Mouse (Mus musculus) mouse trophoblast stem cell (cell line): ENCODE measurements around the gene Polr3g.
"Not testable (repeated sequence)": the region's sequence is repeated elsewhere in the genome, so short reads cannot be mapped to it uniquely, and the experiment has no call there.

ENCODE experiments used
- in situ Hi-C, 2 experiments: fragments of 300-500 bp; cut with MseI, MboI; formaldehyde crosslinking; loops; 2 replicates in 1 of 2; 3 replicates in 1 of 2; pipeline ENCODE4 v1.15.1; 2025

Polr3g gene

DNA sequence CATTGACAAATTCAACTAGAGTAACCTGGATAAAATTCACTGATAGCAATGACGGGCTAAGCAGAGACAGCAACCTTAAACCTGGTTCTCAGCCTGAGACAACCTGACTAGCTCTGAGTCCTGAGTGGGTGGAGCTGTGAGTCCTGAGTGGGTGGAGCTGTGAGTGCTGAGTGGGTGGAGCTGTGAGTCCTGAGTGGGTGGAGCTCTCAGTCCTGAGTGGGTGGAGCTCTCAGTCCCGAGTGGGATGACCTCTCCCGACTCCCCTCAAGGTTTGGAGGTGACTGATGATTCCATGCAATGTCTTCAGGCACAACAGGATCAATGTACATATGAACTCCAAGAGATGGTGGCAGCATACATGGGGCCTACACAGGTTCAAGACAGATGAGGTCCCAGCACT lies 21.2 kb downstream of the Polr3g start:
- in situ Hi-C loops, result no loop called here

DNA sequence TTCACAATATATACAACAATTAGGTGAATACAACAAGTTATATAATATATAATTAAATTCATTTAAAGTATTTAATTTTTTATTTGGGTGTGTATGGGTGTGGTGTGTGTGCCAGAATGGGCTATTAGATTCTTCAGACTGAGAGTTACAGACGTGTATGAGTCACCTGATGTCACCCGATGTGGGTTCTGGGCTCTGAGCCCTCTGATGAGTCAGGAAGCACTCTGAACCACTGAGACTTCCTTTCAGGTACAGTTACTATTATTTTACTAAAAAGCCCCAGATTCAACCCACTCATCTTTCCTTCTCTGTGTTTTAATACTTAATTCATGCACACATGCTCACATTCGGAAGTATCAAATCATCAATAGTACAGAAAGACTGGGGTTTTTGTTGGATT lies 25.9 kb downstream of the Polr3g start:
- in situ Hi-C loops, result no loop called here

DNA sequence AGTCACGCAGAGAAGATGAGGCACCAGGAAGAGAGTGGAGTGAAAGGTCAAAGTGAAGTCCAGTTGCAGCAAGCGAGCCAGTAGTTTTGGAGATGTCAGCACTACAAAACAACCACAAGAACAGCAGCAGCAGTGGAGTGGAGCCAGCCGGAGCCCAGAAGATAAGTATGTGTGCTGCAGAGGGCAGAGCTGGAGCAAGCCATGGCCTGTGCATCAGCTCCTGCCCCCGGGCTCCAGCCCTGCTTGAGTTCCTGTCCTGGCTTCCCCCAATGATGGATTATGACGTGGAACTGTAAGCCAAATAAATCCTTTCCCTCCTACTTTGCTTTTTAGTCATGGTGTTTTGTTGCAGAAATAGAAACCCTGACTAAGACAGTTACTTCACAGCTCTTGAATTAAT lies 26.6 kb downstream of the Polr3g start:
- in situ Hi-C loops, result no loop called here

DNA sequence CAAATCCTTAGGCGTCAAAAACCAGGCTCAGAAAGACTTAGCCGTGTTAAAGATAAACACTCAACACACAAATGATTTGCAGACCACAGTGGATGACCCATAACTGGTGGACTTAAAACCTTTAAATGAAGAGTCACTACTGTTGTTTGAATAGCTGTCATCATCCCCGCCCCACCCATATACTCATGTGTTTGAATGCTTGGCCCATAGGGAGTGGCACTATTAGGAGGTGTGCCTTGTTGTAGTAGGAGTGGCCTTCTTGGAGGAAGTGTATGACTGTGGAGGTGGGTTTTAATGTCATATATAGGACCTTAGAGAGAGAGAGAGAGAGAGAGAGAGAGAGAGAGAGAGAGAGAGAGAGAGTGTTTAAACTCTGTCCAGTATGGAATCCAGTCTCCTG lies 27.7 kb downstream of the Polr3g start:
- in situ Hi-C loops, result no loop called here

DNA sequence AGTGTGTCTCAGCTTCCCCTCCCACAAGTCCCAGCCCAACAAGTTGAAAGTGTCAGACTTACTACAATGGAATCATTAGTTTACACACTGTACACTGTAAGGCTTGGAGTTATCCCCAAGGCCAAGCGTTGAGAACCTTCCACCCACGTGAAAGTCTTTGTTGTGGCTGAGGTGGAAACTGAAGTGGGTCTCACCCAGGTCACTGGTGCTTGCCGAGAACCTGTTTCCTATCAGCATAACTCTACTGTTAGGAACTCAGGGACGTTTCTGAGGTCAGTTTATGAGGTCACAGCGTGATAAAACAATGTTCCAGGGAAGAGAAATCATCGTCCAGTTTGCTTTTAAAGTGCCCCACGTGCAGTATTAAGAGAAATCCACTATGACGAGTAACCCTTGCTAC lies 35.5 kb downstream of the Polr3g start:
- in situ Hi-C loops, result no loop called here

DNA sequence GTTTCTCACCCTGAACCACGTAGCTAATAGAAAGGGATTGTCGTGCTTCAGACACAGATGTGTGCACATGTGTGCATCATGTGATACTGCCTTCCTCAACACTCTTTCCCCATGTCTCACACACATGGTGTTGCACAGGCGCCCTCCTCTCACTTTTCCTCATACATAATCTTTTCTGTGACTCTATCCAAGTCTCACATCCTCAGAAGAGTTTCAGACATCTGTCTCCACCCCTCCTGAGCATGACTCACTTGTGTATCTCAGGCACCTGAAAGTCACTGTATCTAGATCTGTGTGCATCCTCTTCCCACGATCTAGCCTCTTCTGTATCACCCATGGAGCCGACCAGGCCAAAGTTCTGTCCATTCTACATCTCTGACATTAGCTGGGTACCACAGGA lies 43.1 kb downstream of the Polr3g start:
- in situ Hi-C loops, result no loop called here

DNA sequence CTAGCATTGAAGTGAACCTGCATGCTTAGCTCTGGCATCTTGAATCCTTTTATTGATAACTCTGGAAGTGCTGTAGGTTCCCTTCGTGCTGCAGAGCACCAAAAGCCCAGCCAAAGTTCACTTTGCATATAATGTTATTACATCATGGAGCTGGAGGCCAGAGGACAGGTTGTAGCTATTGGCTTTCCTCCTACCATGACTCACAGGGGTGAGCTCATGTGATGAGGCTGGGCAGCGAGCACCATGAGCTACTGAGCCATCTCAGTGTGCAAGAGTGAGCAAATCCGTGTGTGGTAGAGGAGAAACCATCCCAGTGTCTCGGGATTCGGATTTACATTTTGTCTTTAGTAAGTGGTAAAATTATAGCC lies 46.5 kb downstream of the Polr3g start:
- in situ Hi-C loops, result no loop called here

DNA sequence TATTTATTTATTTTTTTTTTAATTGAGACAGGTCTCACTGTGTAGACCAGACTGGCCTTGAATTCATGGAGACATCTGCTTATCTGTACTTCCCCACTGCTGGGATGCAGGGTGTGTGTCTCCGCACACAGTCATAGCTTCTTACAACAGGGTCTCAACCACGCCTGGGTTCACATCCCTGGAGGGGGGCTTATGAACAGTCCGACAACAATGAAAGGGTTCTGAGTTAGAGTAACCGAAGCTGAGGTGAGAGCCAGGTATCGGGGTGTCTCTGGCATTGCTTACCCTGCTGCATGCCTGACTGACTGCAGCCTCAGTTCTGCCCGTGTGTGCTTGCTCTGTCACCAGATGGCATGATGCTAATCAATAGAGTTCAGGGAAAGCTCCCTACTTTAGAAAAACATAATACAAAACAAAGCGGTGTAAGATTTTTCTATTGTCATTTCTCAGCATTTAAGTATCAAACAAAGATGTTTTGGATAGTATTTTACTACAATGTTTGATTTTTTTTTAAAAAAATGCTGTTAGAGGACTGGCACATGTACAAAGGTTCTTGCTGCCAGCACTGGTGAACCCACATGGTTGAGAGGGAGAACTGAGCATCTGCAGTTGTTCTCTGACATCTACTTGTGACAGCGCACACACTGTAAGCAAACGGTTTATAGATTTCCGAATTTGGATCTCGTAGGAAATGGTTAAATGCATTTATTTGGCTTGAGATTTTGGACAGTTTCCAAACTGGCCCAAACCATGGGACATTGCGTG lies 47.1 kb downstream of the Polr3g start:
- in situ Hi-C loops, result no loop called here

DNA sequence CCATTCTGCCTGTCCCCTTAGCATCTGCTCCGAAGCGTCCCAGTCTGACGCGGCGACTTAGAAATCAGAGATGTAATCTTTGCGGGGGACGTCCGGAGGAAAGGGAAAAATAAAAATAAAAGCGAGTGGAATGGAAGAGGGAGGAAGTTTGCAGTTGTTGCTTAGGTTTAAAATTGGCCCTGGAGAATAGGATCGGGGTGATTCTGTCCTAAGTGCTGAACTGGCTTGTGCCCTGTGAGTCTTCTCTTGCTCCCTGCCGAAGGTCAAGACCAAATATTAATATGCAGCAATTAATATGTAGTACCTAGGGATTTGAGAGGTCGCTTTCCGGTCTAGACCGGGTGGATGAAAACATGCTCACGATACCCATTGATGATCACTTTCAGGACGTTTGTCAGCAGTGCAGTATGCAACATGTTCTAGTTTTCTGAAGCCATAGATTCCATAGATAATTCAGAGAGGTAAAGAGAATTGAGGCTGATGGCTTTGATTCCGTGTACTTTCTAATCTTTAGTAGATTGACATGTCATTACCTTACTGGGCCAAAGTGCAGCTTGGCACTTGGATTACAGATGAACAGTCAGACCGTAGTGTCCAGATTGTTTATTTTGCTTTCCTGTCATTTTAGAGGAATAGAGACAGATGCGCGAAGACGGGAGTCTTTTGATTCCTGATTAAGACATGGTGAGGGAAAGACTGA lies 52.6 kb downstream of the Polr3g start:
- in situ Hi-C loops, result no loop called here

DNA sequence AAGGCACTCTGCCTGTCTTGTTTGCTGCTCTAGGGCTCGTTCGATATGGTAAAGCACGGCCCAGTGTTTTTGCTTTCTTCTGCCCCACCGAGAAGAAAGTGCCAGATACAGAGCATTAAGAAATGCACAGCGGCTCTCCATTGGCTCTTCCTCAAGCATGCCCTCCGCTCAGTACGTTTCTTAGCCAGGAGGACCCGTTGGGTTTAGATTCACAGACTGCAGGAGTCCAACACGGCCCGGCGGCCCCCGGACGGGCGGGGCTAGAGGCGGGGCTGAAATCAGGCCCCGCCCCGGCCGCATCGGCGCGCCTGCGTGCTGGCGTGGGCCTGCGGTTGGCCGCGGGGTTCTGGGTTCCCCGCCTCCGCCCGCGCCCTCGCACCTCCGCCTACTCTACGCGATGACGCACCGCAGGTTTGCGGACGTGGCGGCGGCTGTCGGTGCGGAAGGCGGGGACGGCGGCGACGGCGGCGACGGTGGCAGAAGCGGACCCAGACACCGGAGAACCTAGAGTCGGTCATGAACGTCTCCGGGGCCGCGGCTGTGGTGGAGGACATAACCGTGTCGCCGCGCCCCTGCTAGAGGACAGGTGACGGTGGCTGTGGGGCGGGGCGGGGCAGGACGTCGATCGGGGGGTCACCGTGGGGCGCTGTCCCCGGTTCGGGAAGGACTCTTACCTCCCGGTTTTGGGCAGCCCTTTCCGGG lies 53.3 kb downstream of the Polr3g start, which contains the start of gene Lysmd3:
Lysmd3 (plus strand) TSS at position 313 of the 702 bp plus-strand sequence.
- in situ Hi-C loops, result no loop called here

DNA sequence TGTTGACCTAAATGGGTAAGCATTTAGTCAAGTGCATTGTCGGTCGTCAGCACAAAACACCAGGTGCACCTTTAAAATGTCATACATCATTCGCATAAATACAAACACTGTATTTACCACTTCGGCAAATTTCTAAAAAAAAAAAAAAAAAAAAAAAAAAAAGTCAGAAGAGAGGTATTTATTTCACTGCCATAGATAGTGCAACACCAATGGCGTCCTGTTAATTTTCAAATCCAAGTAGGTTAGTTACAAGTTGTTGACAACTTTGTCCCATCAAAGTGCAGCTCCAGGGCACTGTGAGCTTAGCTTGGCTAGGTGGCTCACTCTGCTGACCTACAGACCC lies 53.8 kb downstream of the Polr3g start:
- in situ Hi-C loops, result no loop called here

DNA sequence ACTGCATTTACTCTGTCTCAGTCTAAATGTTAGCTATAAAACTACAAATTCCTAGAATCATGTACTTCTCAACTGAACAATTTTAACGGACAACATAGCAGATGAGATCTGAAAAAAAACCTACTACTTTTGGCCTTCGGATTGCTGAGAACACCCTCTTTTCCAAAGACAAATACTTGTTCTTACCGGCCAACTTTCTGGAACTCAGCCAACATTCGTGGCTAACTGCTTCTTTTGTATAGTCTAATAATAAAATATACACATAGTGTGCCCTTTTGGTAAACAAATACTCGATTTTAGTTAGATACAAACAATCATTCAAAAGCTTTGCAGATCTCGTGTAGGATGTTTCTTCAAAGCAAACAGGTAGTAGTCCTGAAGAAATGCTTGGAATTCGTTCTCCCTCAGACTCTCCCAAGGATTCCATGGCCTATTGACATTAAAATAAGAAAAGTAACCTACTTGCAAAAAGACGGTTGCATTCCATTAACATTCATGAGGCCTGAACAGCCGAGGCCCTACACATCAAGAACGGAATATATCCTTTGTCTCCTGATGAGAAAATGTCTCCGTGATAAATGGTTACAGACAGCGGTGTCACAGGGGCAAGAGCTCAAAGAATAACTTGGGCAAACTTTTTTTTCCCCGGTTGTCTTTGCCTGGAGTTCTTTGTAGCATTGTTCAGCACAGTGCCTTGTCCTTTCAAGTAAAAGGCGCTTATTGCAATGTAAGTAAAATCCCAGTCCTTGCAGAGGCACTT lies 54.5 kb downstream of the Polr3g start:
- in situ Hi-C loops, result no loop called here

DNA sequence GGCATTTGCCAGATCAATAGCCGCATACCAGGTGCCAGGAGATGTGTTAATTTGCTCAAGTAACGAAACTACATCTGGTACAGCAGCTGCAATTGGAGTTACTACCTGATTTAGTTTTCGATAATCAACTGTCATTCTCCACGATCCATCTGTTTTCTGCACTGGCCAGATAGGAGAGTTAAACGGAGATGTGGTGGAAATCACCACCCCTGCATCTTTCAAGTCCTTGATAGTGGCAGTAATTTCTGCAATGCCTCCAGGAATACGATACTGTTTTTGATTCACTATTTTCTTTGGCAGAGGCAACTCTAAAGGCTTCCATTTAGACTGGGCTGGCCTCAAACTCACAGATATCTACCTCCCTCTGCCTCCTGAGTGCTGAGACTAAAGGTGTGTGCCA lies 60.4 kb downstream of the Polr3g start:
- in situ Hi-C loops, result not testable (repeated sequence)

DNA sequence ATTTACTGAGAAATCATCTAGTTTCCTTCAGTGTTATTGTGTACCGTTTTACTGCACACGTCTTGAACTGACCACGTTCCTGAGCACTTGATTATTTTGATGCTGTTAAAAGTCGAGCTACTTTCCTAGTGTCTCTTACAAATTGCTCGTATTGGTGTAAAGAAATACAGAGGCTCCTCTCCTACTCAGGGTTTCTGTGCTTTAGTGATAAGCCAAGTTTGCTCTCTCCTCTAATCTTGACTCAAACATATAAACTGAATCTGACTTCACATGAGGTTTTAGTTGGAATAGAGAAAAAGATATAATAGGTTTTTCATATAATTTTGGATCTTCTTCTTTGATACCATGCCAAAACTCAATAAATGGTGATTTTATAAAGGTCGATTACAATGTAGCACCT lies 64.5 kb downstream of the Polr3g start:
- in situ Hi-C loops, result no loop called here

DNA sequence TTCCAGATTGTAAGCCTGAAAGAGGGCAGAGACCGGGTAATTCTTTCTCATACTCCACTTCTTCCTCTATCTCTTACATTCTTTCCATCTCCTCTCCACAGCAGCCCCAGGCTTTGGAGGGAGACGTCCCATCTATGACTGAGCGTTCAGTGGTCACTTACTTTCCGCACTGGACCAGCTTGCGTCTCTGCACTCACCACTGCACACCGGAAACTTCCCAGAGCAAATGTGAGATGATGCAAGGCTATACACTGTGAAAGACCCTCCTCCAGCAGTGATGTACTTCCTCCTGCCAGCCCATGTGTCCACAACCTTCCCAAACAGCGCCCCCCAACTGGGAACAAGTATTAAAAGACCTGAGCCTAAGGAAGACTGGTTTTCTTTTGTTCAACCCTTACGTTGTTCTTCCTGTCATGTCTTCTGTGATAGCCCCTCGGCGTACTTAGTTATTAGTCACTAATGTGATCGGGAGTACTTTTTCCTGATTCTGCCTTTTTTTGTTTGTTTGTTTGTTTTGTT lies 66.7 kb downstream of the Polr3g start:
- in situ Hi-C loops, result loop anchor here (5.0 kb wide), 2 partner anchors 202 to 207 kb away; no protein-coding TSS in a partner anchor

DNA sequence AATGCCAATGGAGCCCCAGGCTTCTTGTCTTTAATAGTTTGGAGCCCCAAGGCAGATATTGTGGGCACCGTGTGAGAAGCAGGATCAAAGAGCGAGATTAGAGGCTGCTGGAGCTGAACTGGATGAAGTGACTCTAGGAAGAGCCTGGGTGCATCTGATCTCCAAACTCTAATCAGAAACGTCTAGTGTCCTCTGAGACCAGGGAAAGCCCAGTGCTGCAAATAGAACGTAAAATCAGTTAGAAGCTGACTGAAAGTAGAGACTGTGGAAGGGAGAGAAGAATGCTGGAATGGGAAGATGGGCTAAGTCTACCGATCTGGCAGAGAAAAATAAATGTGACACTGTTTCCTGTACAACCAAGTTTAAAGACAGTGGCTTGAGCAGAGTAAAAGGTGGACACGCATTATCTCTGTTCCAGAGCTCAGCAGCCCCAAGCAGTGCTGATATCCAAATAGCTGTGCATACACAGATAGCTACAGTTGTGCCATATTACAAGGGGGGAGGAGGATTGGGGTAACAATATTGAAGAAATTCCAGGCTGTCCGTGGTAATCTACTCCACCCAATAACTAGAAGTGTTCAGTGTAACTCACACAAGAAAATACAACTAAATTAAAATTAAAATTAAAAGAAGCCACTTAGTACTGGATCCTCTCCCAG lies 68.2 kb downstream of the Polr3g start:
- in situ Hi-C loops, result loop anchor here (5.0 kb wide), 2 partner anchors 200 to 205 kb away; no protein-coding TSS in a partner anchor

DNA sequence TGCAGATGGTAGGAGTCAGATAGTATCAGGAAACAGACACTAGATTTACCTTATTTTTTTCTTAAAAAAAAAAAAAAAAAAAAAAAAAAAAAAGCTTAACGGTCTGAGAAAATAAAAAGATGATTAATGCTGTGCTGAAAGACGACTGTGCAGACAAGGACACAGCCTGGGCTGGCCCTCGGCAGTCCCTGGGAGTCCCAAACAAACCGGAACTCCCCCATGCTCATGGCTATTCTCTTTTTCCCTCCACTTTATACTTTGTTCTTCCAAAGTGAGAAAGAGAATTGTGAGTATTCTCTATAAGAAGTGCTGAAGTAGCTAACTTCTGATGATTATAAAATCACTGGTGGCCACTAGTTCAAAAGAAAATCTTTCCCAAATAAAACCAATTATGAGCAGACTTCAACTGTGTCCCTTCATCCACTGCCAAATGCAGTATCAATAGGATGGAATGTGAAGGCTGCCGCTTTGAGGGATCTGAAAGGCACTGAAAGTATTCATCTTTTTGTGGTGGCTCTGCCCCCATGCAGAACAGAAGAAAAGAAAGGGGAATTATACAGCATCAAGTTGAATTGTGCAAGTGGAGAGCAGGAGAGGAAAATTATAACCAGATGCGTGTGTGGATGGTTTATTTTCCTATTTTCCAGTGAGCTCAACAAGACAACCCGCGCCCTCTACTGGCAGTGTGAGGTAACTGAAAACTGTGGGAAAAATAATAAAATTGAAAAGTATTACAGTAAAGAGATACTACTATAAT lies 69.3 kb downstream of the Polr3g start:
- in situ Hi-C loops, result loop anchor here (5.0 kb wide), 2 partner anchors 199 to 204 kb away; no protein-coding TSS in a partner anchor

DNA sequence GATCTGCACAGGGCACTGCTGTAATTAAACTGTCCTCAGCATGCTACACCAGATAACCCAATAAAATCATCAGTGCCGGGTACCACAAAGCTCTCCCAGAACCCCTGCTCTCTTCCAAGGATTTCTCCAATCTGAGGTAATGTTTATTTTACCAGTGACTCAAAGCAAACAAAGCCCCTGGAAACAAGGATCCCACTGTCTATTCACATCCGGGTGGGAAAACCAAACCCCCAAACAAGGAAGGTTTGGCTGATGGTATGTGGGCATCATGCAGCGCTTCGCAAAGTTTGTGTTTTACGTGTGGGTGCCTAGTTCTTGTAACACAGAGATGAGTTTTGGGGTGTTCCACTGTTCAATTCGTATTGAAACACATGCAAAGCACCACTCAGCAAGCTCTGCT lies 69.9 kb downstream of the Polr3g start:
- in situ Hi-C loops, result loop anchor here (5.0 kb wide), 2 partner anchors 199 to 204 kb away; no protein-coding TSS in a partner anchor

DNA sequence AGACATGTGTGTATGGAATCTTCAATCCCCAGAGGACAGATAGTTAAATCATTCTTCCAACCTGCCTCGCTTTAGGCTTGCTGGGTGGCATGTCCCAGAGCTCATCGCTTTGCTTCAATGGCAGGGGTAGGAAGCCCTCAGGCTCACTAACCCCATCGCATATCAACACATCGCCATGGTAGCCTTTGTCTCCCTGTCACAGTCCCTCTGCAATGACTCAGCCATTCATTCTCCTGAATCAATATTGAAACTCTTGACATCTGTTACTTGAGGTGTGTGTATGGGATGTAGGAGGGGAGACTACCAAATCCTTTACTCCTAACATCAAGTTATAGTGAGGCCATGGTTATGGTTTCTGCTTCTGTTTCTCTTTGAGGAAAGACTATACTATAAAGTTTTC lies 71.2 kb downstream of the Polr3g start:
- in situ Hi-C loops, result loop anchor here (5.0 kb wide), 2 partner anchors 197 to 202 kb away; no protein-coding TSS in a partner anchor

DNA sequence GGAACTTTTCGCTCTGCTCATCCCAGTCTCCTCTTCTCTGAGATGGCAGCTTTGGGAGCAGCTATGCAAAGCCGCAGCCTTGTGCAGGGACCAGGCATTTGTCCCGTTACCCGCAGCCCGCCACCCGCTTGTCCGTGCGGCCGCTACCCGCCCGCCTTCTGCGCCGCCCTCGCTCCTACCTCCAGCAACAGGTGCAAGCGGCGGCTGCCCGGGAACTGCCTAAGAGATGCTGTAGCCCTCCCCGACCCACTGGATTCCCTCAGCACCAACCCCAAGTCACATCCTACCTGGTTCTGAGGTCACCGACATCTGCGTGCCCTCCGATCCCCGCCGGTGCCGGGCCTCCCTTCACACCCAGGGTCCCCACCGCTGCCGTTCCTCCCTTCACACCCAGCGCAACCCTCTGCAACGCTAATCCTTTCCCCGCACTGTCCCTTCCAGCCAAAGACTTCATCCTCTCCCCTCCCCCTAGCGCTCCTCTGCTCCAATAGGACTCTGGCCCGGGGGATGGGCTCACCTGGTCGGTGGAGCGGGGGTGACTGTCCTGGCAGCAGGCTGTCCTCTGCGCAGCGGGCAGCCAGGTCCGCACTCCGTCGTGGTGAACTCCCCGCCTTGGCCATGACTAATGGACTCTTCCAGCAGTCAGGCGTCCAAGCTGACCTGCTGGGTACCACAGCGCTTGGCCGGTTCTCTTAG lies 77.9 kb downstream of the Polr3g start, which contains the start of gene Adgrv1:
Adgrv1 (minus strand) TSS at position 435 of the 696 bp plus-strand sequence.
- in situ Hi-C loops, result no loop called here
